Mouse (Mus musculus) yolk sac, embryonic 10.5 days (tissue): ENCODE data around the gene Gm20388.
A peak's percentile ranks its signal among the peaks of the same experiment; 100 is the strongest.

Experiments
- DNase-seq: peaks from one replicate; pipeline ENCODE4 v3.0.0-alpha.2; 2017; ENCODE audit warnings: low spot score

Gm20388 gene

GRCm38 (mm10) chr8:122330446-122331133, 2419.9 kb downstream of the Gm20388 start:
- DNase-seq, result no peak

- no peak for DNase-seq
These were observed 2420.5 kb downstream of the Gm20388 start for GRCm38 (mm10) chr8:122331134-122331523.

DNA sequence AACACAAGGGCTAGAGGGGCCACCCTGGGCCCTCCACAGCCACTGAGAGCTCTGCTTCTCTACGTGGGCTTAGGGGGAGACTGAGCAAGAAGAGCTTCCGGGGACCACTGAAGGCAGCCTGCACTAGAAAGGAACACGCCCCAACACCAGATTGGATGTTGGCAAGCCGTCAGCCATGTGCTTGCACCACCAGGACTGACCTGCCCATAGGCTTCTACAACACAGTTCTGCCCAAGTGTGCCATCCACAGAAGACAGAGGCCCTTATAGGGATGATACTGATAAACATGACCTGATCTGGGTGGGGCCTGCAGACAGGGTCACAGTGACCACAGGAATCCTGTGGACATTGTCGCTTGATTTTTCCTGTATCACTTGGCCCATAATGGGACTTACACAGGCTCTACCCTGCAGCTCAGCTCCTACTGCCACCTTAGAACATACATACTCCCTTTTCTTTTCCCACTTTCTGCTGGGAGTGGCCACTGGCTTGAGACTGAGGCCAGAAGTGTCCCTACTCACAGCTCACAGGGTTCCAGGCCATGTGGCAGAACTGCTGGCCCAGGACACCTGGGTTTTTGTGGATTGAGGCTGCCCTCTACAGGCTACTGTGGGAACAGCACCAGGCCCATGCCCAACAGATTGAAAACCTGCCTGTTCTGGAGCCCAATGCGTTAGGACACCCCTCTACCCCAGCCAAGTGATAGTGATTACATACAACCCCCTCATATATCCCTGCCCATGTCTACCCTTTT, 2422.3 kb downstream of the Gm20388 start:
- peak; percentile 59 for DNase-seq

DNA sequence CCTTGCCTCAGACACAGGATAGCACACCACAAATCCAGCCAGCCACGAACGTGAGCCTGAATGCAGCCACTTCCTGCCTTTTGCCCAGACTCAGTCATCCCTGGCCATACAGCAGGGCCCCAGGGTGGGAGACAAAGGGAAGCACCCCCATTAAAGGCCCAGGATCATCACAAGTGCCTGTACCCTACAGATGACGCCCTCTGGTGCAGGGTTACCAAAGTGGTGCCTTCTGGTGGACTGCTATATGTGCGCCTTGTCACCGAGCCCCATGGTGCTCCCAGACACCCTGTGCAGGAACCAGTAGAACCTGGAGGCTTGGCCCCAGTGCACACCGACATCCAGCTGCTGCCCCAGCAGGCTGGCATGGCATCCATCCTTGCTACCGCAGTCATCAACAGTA, 2422.9 kb downstream of the Gm20388 start:
- DNase-seq, result no peak

DNA sequence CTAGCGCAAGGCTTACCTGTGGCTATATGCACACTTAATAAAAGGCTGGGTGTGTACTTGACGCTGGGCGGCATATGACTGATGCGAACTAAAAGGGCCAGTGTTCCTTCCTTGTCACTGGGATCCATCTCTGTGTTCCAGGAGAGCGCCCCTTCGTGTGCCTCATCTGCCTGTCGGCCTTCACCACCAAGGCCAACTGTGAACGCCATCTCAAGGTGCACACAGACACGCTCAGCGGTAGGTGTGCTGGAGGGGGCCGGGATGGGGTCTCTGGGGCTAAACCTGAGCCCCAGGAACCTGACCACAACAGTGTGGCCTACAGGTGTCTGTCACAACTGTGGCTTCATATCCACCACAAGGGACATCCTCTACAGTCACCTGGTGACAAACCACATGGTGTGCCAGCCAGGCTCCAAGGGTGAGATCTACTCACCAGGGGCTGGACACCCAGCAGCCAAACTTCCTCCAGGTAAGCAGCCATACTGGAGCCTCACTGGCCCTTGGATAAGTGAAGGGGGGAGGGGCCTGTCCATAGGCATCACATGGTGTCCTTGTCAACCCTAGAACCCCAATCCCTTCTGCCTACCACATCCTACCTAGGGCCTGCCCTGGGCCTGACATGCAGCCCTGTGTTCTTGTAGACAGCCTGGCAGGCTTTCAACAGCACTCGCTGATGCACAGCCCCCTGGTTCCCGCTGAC, 2424.3 kb downstream of the Gm20388 start:
- no peak for DNase-seq

- no peak for DNase-seq
These were observed 2425.1 kb downstream of the Gm20388 start for GRCm38 (mm10) chr8:122335638-122336250.

GRCm38 (mm10) chr8:122336251-122336910, 2425.7 kb downstream of the Gm20388 start:
- peak; percentile 52 for DNase-seq

GRCm38 (mm10) chr8:122338852-122339251, 2428.2 kb downstream of the Gm20388 start:
- DNase-seq, result no peak

DNA sequence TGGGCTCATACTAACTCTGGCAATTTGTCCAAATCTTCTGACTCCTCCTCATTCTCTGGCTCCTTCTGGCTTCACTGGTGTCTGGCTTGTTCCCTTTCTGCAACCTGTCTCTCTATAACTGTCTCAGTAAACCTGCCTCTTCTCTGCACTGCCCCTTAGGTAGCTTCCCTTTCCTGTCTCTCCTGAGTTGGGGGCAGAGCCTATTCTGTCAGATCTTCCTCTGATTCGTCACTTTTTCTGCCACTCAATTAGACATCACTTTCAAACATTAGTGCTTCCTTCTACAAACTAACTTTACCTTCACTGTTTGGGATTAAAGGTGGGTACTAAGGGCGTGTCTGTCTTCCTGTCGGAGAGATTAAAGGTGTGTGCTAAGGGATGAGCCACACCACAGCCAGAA, 2430.1 kb downstream of the Gm20388 start:
- DNase-seq, result no peak

GRCm38 (mm10) chr8:122341790-122342189, 2431.1 kb downstream of the Gm20388 start:
- DNase-seq, result no peak

DNA sequence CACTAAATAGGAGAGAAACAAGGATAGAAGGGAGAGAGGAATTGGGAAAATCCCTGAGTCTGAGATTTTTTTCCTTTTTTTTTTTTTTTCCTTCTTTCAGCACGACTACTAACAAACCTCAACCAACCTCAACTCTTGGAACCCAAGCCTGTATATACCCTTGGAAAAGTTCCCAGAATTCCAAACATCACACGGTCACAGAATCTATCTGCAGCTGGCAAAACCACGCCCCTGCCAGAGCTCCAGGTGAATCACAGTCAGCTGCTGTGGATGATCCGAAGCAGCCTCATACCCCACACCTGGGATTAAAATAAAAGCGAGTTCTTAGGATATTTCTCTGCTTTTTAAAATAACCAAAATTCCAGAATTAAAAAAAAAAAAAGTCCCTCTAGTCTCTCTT, 2431.7 kb downstream of the Gm20388 start:
- no peak for DNase-seq

GRCm38 (mm10) chr8:122342806-122343209, 2432.2 kb downstream of the Gm20388 start:
- no peak for DNase-seq

DNA sequence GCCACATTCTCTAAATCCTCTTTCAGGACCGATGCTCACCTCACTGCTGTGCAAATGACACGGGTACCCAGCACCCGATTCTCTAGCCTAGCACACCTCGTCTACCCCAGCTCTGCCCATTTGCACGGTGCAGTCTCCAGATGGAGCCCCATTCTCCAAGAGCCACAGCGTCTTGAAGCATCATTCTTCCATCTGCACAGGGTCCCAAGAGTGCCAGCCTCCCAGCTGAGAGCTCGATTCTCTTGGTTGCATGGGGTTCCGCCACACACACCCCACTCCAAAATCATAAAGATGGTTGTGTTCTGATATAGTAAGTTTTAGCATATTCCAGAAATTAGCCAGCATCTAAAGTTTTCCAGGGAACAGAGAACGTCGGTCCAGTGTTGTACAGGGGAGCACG, 2432.7 kb downstream of the Gm20388 start:
- no peak for DNase-seq

- no peak for DNase-seq
These were observed 2433.1 kb downstream of the Gm20388 start for GRCm38 (mm10) chr8:122343758-122344157.

GRCm38 (mm10) chr8:122344219-122344618, 2433.6 kb downstream of the Gm20388 start:
- DNase-seq, result no peak

DNA sequence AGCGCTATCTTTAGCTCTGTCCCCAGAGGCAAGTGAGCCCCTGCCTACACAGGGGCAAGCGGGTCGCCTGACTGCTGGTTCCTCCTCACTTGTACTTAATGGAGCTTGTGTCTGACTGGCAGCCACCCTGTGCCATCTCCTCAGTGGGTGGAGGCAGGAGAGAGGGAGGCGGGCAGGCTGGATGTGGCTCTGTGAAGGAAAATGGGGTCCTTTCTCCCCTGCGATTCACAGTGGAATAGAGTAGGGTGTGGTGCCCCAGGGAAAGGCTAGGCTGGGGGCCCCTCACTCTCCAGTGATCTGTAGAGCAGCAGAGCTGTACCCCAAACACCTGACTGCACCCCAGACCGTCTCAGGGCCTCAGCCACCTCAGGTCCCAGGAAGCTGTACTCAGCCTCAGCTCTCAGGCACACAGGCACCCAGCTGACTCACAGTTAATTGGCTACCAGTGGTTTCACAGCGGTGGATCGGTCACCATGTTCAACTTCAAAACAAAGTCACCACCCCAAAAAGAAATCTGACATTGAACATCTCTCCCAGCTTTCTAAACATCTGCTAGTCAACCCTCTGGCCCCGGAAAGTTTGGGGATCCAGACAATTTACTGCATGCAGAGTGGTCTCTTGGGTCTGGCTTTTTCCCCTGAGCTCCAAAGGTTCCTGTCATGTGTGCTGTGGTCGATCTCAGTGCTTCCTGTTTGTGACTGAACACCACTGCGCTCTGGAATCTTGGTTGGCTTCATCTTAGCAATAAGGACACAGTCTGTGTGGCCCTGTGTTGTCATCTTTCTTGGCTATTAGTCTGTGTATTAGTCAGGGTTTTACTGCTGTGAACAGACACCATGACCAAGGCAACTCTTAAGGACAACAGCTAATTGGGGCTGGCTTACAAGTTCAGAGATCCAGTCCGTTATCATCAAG, 2434.8 kb downstream of the Gm20388 start:
- no peak for DNase-seq

GRCm38 (mm10) chr8:122347811-122348552, 2437.3 kb downstream of the Gm20388 start:
- DNase-seq, result no peak

GRCm38 (mm10) chr8:122349357-122350297, 2439.0 kb downstream of the Gm20388 start:
- peak; percentile 43 for DNase-seq
